Mouse (Mus musculus) hematopoietic stem cell, adult 5-6 weeks (primary cell): ENCODE measurements around the gene Tnfrsf12a. TPM values are rescaled to one million over a fixed set of nuclear protein-coding genes. Genes with fewer than 3 reads are reported as not detected.
A peak's percentile ranks its signal among the peaks of the same experiment; 100 is the strongest.

Source experiments
- ATAC-seq, 2 experiments: fragments of 125-278 bp in 1 of 2; replicated peaks in 1 of 2; 2 replicates each; pipeline ENCODE4 v1.8.0; 2016 to 2017; ENCODE audit warnings: inconsistent platforms in 2 of 2, mild to moderate bottlenecking in 2 of 2, moderate number of reproducible peaks in 2 of 2, low read depth in 1 of 2, moderate TSS enrichment in 1 of 2; ENCODE audit not compliant: low FRiP score in 2 of 2, poor library complexity in 2 of 2, severe bottlenecking in 2 of 2, insufficient read depth in 1 of 2, low TSS enrichment in 1 of 2
- total RNA-seq: library from RNA; stranded (forward); fragments of 172-1452, 232-1000 nt; gene quantifications from 2 replicates; pipeline ENCODE4 v1.2.3, GENCODE M21; 2017

Gene Tnfrsf12a
- total RNA-seq, 1 experiment from 2014 or later = 24.1 TPM

- ATAC-seq = peak; percentile 54 to 65; a peak in 3 of 4 replicates
These were observed 6.8 kb upstream of the Tnfrsf12a start, which contains the start of gene Cldn9 for GRCm38 (mm10) chr17:23683856-23684672. Gene Cldn9, minus strand, starts transcription at chr17:23684026.

DNA sequence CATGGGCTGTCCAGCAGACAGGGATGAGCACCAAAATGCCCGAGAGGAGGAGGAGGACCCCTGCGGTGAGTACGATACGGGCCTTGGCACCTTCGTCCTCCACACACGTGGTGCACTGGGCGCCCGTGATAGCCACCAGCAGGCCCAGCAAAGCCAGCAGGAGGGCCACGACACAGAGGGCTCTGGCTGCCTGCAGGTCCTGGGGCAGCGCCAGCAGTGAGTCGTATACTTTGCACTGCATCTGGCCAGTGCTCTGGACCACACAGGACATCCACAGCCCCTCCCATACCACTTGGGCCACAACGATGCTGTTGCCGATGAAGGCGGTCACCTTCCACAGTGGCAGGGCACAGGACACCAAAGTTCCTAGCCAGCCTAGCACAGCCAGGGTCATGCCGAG is 6.0 kb upstream of the Tnfrsf12a start:
- no peak for ATAC-seq

GRCm38 (mm10) chr17:23682530-23682929 is 5.3 kb upstream of the Tnfrsf12a start:
- ATAC-seq = no peak

- no peak for ATAC-seq
These were observed 4.8 kb upstream of the Tnfrsf12a start for GRCm38 (mm10) chr17:23682092-23682491.

- ATAC-seq = no peak
These were observed 3.8 kb upstream of the Tnfrsf12a start for GRCm38 (mm10) chr17:23681086-23681485.

- ATAC-seq = no peak
These were observed 3.1 kb upstream of the Tnfrsf12a start for GRCm38 (mm10) chr17:23680336-23680735.

GRCm38 (mm10) chr17:23679127-23679835 is 2.0 kb upstream of the Tnfrsf12a start, which contains the start of gene Cldn6:
Gene Cldn6, plus strand, starts transcription at chr17:23679249.
- ATAC-seq = no peak

GRCm38 (mm10) chr17:23676473-23677031 is 716 bp downstream of the Tnfrsf12a start:
- ATAC-seq = no peak

- ATAC-seq = peak; percentile 25 to 33; a peak in 3 of 4 replicates
These were observed 1.5 kb downstream of the Tnfrsf12a start for GRCm38 (mm10) chr17:23675564-23676281.

DNA sequence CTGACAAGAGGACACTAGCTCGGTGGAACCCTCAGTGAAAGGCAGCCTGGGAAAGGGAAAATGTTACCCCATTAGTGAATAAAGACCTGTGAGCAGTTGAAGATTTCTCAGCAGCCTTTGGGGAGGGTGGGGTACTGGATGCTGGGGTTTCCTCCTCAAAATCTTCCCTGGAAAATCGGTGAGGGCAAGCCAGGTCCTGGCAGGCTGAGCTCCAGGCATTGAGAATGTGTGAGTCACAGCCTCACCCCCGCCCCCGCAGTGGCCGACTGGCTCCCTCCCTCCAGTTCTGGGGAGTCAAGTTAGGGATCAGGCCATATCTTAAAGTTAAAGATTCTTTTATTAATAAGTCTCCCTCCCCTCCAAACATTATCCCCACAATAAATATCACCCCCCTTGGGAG is 2.1 kb downstream of the Tnfrsf12a start:
- ATAC-seq = no peak

DNA sequence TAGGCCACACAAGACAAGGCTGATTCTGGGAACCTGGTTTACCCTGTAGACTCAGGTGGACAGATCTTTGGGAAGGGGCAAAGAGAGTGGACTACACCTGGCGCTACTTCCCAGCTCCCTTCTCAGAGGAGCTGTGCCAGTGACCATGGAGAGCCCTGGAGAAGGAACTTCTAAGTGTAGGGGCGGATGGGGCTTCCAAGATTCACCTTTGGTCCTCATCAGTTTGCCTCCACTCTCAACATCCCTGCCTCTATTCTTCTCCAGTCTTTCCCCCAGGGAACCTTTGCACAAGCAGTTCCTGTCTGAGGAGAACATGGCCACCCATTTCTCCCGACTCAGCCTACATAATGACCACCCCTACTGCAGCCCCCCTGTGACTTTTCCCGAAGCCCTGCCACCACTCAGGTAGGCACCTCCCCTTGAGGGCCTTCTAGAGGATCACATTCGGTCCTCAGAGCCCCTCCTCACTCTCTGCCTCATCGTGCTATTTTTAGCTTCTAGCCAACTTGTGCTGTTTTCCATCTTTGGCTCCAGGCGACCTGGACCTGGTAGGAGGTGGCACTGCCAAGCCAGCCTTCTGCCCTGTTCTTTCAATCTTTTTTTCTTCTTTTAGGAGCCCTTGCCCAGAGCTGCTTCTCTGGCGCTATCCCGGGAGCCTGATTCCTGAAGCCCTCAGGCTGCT is 2.9 kb downstream of the Tnfrsf12a start:
- no peak for ATAC-seq

- peak; percentile 87 to 95 for ATAC-seq
These were observed 3.7 kb downstream of the Tnfrsf12a start, which contains the start of the genes Hcfc1r1 and Thoc6 for GRCm38 (mm10) chr17:23673424-23674073. Gene Hcfc1r1, plus strand, starts transcription at chr17:23673596. Gene Thoc6, minus strand, starts transcription at chr17:23673882.

- ATAC-seq = no peak
These were observed 4.5 kb downstream of the Tnfrsf12a start for GRCm38 (mm10) chr17:23672761-23673160.

- ATAC-seq = no peak
These were observed 5.7 kb downstream of the Tnfrsf12a start for GRCm38 (mm10) chr17:23671519-23671918.

DNA sequence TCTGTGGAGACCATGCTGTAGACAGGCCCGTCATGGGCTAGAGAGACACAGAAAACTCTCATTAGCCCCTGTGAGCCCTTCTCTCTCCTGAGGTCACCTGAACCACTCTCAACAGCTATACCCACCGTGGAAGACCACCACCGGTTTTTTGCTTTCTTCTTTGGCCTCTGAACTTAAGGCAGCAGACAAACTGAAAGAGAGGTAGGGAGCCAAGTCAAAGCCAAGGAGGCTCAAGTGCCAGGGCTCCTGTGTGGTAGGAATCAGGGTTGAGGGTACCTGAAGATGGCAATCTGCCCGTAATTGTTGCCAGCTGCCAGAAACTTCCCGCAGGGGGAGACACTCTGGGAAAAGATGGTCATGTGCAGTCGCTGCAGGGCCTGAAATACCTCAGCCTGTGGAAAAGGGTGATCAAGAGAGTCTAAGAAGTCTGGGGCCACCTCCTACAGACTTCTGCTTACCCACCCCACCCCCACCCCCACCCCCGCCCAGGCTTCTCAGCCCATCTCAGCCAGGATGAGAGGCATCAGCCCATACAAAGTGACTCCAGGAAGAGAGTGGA is 6.7 kb downstream of the Tnfrsf12a start:
- ATAC-seq = no peak

DNA sequence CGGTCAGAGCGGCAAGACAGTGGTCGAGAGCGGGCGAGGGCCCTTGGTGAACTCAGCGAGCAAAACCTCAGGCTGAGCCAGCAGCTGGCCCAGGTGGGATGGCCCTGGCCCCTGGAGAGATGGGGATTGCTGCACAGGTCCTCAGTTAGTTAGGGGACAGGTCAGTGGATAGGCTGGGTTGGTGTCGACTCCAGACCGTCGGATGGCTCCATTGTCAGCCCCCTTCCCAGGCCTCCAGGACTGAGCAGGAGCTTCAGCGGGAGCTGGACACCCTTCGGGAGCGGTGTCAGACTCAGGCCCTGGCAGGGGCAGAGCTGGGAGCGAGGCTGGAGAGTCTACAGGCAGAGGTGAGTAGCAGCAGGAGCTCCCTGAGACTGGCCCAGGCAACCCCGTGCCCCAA is 11.8 kb downstream of the Tnfrsf12a start:
- ATAC-seq = no peak
